Mouse (Mus musculus): ENCODE measurements around the gene Fyn.

DNA sequence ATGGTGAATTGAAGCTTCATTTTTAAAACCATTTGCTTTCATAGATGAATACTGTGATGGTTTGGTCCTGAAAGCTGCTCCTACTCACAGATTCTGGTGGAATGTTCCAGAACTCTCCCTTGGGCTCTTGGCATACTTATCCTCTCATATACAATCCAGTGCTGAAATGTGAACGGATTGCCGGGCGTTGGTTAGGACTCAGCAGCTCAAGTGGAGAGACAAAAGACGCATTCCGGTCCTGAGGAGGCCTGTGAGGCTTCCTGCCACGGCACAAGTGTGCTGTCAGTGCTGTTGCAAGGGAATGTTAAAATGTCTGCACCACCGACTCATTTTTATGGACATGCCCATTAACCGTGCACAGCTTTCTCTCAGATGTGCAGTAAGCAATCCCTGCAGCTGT lies 155.7 kb downstream of the Fyn start:
- TF ChIP-seq POLR2A (IDR thresholded peaks at IDR 0.05; ENCODE audit: borderline replicate concordance, low read depth, low read length) (no peak), CTCF (IDR thresholded peaks at IDR 0.05; ENCODE audit: low read depth, low read length) (no peak)

Data from bone marrow macrophage, adult 2 months (primary cell).